Mouse (Mus musculus) cerebellum, adult 18-20 months (tissue): ENCODE results near the gene Rtn4rl2.

Experiments used
- DNase-seq, 2 experiments: peaks; one replicate each; pipeline ENCODE4 v3.0.0; 2021

Rtn4rl2 gene

DNA sequence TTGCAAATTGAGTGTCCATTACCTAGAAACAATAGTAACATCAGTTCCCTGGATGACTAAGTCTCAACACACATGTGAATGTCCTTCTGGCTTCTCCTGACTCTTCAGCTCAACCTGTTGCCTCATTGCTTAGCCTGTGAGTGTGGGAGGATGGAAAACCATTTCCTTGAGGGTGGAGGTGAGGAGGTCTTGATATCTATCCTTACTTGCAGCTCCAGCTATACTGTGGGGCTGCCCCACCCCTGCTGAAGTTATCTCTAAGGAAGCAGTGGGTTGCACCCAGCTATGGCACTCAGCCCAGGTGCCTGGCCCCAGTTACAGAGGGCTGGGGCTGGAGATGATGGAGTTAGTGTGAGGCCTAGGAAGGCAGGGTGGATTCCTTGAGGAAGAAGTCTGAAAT is 44.6 kb downstream of the Rtn4rl2 start:
- no peak for DNase-seq

DNA sequence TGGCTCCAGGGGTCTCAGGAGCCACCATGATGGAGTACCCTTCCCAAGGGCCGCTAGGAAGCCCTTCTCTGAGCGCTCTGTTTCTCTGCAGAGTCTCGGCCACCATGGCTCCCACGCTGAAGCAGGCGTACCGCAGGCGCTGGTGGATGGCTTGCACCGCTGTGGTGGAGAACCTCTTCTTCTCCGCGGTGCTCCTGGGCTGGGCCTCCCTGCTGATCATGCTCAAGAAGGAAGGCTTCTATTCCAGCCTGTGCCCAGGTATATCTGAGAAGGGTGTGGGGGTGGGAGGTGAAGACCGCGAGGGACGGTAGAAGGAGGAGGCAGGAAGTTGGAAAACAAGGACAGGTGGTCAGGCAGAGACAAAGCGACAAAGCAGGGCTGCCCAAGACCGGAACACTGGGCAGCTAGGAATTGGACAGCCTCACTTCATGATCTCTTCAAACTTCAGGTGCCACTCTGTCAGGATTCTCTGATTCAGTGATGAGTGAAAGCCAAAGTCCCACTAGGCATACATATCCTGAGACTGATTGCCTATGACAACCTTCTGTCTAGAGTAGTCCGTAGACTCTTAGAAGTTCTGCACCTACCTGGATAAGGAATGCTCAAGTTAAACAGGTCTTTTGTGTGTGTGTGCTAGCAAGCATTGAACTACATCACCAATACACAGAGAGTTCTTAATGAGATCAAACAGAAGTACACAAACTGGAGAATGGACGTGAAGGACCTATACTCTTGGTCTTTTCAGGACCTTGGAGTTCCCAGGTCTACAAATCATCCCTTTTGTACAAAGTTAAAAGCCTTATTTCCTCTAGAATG is 45.6 kb downstream of the Rtn4rl2 start:
- DNase-seq, result no peak

DNA sequence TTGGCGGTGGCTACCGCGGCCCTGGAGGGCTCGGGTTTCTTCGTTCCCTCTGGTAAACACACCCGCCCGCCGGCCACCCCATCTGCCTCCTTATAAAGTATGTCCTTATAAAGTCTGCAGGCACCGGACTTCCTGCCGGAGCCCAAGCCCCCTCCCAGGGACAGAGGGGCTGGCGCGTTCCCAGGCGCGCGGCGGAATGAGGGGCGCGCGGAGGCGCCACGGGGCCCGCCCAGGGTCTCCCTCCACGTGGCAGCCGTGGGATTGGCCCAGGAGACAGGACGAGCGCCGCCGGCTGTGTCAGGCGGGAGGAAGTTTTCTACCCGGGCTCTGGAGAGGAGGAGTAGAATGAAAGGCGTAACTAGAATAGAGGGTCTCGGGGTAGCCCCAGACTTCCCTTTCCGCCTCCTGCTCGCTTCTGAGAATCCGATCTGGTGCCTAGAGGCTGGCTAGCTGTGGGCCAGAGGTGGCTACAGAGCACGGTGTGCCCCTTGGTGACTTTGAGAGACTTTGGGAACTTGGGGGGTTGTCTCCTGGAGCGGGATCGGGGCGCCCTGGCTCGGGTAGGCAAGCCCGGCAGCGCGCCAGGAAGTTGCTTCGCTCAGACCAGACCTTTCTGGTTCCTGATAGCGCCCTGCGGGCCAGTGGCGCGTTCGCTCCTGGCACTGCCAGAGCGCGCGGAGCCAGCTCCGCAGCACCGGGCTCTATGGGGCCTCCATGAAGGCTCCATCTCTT is 46.3 kb downstream of the Rtn4rl2 start:
- no peak for DNase-seq

DNA sequence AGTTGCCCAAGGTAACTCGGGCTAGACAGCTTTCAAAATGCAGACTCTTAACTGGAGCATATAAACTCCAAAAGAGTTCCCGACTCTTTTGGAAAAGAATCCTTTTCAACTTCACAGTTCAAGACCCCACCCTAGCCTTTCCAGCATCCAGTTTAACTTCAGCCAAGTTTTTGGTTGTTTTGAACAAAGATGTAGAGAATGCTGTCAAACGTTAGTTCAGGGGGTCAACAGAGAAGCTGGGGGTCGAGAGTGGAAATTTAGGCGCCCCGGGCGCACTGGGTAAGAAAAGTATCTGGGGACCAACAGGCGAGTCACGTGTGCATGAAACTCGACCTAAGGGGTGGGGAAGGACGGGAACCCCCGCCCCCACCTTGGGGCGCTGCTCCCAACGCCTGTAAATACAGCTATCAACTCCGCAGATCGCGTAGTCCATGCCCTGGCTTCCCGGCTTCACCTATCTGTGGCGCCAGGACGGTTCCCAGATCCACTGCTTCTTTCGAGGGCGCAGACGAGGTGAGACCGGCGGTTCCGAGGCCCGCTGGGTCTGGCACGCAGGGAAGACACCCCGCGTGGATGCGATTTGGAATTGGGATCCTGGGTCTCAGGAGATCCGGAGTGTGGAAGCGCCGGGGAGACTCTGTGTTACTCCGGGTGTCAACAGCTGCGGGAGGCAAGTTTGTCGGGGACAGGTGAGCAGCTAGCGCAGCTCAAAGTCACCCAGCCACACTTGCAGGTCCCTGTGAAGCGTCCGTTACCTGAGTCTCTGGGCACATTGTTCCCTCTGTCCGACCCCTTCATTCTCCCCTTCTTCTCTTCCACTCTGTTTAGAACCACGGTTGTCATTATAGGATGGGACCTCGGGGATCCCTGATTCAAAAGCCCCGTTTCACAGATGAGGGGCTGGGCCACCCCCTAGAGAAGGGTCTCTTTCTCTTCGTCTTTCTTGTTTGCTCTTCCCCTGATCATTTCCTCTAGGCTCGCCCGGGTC is 47.2 kb downstream of the Rtn4rl2 start:
- DNase-seq, result no peak

- no peak for DNase-seq
Observed at GRCm38 (mm10) chr2:84838593-84838949, 47.9 kb downstream of the Rtn4rl2 start, which contains the start of gene Slc43a1. Slc43a1 (plus strand) TSS chr2:84838850.

DNA sequence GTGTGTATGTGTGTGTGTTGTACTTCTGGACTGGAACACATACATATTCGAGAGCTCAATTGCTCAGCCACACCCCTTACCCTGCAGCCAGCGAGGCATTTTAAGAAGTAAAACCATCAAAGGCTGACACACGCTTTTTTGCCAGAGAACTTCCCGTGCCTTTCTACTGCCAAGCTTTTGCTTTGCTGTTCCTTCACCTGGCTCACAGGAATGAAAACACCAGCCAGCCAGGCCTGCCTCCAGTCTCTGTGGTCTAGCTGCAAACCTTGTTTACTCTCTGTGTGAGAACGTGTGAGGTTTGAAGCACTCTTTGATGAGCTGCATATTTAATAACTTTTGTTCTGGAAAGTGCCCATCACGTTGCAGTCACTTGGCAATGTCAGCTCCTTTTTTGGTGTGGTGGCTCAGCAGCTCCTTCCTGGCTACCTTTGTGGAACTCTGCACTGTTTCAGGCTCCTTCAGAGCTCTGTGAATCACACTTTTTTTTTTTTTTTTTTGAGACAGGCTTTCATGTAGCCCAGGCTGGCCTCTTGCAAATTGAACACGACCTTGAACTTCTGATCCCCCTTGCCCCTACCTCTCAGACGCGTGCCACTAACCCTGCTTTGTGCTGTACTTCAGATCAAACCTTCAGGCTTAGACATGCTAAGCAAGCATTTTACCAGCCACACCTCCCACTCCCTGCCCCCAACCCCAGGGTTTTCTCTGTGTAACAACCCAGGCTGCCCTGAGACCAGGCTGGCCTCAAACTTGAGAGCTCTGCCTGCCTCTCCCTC is 48.5 kb downstream of the Rtn4rl2 start:
- no peak for DNase-seq

- DNase-seq, result no peak
Observed at GRCm38 (mm10) chr2:84837107-84837506, 49.4 kb downstream of the Rtn4rl2 start.

- peak; percentile 74 to 83 for DNase-seq
Observed at GRCm38 (mm10) chr2:84831666-84832391, 54.7 kb downstream of the Rtn4rl2 start.

- peak; percentile 12 to 26 for DNase-seq
Observed at GRCm38 (mm10) chr2:84827283-84827920, 59.1 kb downstream of the Rtn4rl2 start.

DNA sequence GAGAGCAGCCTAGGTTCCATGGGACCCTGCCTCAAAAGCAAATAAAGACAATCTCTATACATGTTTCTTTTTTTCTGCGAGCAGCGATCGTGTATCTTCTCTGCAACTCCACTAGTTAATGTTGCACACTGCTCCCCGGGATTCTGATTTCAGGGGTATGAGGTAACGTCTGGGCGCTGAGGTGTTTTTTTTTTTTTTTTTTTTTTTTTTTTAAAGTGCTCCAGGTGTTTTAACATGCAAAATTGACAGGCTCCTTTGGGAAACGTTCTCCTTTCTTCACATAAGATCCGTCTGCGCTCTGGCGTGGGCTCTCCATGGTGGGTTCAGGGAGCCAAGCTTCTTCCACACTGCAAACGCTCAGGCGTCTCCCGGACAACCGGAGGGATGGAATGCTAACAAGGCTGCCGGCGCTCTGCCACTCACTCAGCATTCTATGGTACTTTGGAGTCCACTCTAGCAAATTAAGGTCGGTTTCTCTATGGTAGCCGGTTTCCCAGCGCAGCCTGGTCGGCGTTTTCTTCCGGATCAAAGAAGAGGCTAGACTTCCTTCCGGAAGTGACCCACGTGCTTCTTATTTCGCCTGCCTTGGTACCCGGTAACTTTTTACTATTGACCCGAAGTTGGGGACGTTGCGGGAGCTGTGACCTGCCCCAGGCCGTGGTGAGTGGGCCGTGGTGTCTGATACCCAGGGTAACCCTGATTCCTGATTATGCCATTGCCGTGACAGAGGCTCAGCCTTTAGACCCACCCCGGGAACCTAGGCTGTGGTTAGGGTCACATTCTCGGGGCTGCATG is 59.8 kb downstream of the Rtn4rl2 start, which contains the start of gene Timm10:
Gene Timm10 (plus strand): TSS at position 510 of the 795 bp plus-strand sequence.
- DNase-seq, result peak; percentile 85 to 87

- DNase-seq, result no peak
Observed at GRCm38 (mm10) chr2:84823237-84823636, 63.3 kb downstream of the Rtn4rl2 start.

DNA sequence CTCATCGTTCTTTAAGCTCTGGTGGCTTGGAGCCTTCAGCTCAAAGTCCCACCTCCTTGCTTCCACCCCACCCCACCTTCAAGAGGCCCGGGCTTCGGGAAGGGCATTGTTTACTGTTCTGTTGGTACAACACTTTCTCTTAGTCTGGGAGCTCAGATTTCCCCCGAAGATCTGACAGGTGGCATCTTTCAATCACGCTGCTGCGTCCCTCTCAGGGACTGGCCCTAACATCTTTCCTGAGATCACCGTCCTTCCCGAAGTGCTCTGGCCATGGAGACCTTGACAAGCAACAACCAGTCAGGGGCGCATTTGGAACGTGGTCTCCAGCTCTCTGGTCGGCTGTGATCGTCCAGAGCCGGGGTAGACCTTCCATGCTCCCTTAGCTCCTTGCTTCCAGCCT is 64.0 kb downstream of the Rtn4rl2 start, which contains the start of gene Smtnl1:
Gene Smtnl1 (minus strand): TSS at position 101 of the 400 bp plus-strand sequence.
- no peak for DNase-seq
